Mouse (Mus musculus): Measurements from ENCODE around the gene Elp5. TPM values are rescaled to one million over a fixed set of nuclear protein-coding genes. Genes with fewer than 3 reads are reported as not detected.
"Not testable (repeated sequence)": the region's sequence is repeated elsewhere in the genome, so short reads cannot be mapped to it uniquely, and the experiment has no call there.

The Elp5 gene
- polyA plus RNA-seq, 1 experiment from 2014 or later, result 29.9 TPM

DNA sequence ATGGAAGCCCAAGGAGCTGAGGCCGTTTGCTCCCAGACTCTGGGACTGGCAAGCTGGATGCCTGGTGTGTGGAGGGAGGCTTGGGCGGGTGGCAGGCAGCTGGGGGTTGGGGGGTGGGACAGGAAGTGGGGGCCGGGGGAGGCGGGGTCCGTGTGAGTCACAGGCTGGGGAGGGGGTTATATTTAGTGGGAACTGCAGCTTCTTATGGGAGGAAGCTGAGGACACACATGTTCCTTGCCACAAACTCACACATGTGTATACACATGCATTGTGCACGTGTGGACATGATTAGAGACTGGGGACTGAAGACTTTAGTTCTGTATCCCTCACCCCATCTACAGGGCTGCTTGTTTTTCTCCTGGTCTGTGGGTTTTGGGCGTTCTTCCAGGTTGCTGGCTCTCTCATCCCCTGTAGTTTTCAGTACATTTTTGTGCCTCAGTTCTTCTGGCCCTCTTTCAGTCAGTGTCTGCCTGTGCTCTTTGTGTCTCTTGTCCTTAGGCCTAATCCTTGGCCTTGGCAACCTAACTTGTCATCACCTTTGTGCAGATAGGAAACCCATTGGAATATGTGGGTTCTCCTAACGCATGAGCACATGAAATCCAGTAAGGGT is 37.8 kb upstream of the Elp5 start:
- Histone ChIP-seq H3K27ac (no peak overlapping the region), H3K4me3 (ENCODE audit: inconsistent target) (no peak overlapping the region), H3K79me2 (ENCODE audit: inconsistent target) (peaks cover 10% of the 10 kb centered on the region; the same call in 1 of the 2 replicates), H3K36me3 (ENCODE audit: inconsistent target) (no peaks in the 10 kb centered on the region)
- WGBS (ENCODE audit: missing documents), result 24% methylated on average over 7 of the region's 8 CpGs

DNA sequence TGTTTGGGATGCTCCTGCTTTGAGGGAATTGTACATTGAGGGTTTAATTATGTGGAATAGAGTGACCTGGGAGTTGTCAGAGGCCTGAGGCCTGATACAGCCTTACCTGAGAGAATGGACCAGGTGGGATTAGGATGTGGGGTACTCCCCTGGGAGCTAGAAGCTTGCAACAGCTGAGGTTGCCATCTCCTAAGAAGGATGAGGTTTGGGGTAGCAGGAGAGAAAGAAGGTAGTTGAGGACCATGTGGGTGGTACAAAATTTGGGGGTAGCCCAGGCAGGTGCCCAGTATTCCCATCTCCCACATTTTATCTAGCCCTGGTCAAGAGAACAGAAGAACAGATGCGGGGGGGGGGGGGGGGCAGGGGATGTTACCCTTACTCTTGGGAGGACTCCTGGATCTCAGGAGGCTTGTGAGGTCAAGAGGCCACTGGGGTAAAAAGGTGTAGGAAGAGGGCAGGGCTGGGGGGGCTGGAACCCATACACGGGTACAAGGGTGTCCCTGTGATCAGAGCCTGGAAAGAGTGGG is 37.2 kb upstream of the Elp5 start:
- Histone ChIP-seq H3K4me3 (ENCODE audit: inconsistent target) (no peak overlapping the region), H3K27ac (no peak overlapping the region)
- WGBS (ENCODE audit: missing documents), result 38% methylated on average over 1 of the region's 2 CpGs

DNA sequence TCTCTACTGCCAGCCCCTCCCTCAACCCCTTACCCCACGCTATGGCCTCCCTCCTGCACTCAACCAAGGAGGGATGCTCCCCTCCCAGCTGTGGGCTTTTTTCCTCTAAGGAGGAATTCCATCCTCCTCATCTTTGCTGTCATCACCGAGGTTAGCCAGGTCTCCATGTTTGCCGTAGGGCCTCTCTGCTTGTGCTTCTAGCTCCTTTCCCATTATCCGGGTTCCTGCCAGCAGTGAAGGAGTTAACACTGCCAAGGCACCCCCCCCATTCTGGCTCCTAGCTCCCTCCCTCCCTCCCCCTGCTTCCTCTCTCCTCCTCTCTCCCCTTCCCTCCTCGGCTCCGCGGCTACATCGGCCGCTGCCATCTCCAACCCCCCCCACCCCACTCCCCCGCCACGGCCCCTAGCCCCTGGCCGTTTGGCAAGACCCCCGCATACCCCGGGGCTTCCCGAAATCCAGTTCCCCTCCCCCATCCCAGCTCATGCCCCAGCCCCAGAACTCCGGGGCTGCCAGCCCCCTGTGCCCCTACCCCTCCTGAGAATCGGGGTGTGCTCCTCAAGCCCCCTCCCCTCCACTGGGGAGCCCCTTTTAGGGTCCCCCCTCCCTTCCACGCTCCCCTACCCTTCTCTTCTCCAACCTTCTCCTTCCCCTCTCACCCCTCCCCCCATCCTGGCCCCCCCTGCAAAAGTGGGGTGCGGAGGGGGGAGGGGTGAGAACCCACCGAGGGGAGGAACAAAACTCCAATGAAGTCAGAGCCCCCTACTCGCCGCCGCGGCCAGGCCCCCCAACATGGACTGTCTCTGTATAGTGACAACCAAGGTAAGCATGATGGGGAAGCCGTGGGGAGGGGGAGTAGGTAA is 36.0 kb upstream of the Elp5 start:
- H3K79me2 ChIP-seq (ENCODE audit: inconsistent target), result peaks cover 10% of the 10 kb centered on the region; the same call in 1 of the 2 replicates
- H3K27ac ChIP-seq, result no peak overlapping the region; the same call in 1 of the 2 replicates
- H3K4me3 ChIP-seq (ENCODE audit: inconsistent target), result peak overlapping the region; percentile 42
- WGBS (ENCODE audit: missing documents), result 4% methylated on average over 16 of the region's 25 CpGs
- peaks cover 1% of the 10 kb centered on the region; the same call in 1 of the 2 replicates for H3K36me3 ChIP-seq (ENCODE audit: inconsistent target)

More for the DNA sequence above, 37.2 kb upstream of the Elp5 start:
- Histone ChIP-seq H3K36me3 (ENCODE audit: inconsistent target) (no peaks in the 10 kb centered on the region), H3K79me2 (ENCODE audit: inconsistent target) (peaks cover 10% of the 10 kb centered on the region; the same call in 1 of the 2 replicates)

DNA sequence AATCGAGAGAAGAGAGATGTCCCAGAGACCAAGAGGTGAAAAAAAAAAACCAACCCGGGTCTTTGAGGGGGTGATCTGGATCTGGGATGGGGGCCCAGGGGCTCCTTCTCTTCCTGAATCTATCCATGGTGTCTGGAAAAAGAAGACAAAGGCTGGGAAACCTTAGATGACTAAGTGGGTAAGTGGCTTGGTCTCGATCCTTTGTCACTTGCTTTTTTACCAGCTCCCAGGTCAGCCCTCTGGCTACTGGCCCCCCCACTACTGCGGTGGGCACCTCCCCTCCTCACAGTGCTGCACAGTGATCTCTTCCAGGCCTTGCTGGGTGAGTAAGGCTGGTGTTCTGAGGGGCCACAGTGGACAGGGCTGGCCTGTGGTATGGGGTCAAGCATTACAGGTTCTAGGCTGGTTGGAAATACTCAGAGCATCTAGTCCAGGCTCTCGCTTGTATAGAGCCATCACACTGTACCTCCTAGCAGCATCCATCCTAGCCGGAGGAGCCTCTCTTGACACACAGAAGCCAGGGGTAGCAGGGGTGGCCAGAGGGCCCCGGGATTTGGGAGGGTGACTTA is 35.0 kb upstream of the Elp5 start:
- no peak overlapping the region for H3K27ac ChIP-seq
- peaks cover 12% of the 10 kb centered on the region for H3K36me3 ChIP-seq (ENCODE audit: inconsistent target)
- no peak overlapping the region for H3K4me3 ChIP-seq (ENCODE audit: inconsistent target)
- 74% methylated on average over 6 of the region's 7 CpGs for WGBS (ENCODE audit: missing documents)
- H3K79me2 ChIP-seq (ENCODE audit: inconsistent target), result peaks cover 10% of the 10 kb centered on the region; the same call in 1 of the 2 replicates

DNA sequence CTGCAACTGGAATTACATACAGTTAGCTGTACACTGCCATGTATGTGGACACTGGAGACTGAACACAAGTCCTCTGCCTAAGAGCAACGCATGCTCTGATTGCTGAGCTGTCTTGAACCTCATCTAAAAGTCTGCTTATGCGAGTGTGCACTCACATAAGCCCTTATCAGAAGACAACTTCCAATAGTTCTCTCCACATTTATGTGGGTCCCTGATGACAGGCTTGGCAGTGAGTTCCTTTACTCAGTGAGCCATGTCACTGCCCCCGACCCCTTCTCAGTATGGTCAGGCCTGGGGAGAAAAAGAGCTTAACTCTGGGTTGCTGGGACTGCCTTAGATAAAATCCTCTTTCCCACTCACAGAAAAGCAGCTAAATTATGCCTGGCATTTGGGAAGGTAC is 34.4 kb upstream of the Elp5 start, which contains the start of gene Dlg4:
Dlg4 (plus strand) TSS at position 274 of the 400 bp plus-strand sequence.
- Histone ChIP-seq H3K36me3 (ENCODE audit: inconsistent target) (peaks cover 18% of the 10 kb centered on the region), H3K4me3 (ENCODE audit: inconsistent target) (no peak within 1 kb of the TSS), H3K79me2 (ENCODE audit: inconsistent target) (peaks cover 10% of the 10 kb centered on the region; the same call in 1 of the 2 replicates), H3K27ac (no peak within 1 kb of the TSS; the same call in 1 of the 2 replicates)
- WGBS (ENCODE audit: missing documents), result 97% methylated on average over 3 of the region's 3 CpGs

DNA sequence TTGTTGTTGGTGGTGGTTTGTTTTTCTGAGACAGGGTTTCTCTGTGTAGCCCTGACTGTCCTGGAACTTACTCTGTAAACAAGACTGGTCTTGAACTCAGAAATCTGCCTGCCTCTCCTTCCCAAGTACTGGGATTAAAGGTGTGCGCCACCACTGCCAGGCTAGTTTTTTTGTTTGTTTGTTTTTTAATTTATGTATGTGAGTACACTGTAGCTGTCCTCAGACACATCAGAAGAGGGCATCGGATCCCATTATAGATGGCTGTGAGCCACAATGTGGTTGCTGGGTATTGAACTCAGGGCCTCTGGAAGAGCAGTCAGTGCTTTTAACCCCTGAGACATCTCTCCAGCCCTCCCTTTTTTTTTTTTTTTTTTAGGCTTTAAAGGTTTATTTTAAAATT is 33.9 kb upstream of the Elp5 start:
- 89% methylated on average over 2 of the region's 2 CpGs for WGBS (ENCODE audit: missing documents)
- not testable (repeated sequence) for H3K4me3 ChIP-seq (ENCODE audit: inconsistent target); H3K27ac ChIP-seq
- Histone ChIP-seq H3K79me2 (ENCODE audit: inconsistent target) (peaks cover 10% of the 10 kb centered on the region; the same call in 1 of the 2 replicates), H3K36me3 (ENCODE audit: inconsistent target) (peaks cover 23% of the 10 kb centered on the region)

DNA sequence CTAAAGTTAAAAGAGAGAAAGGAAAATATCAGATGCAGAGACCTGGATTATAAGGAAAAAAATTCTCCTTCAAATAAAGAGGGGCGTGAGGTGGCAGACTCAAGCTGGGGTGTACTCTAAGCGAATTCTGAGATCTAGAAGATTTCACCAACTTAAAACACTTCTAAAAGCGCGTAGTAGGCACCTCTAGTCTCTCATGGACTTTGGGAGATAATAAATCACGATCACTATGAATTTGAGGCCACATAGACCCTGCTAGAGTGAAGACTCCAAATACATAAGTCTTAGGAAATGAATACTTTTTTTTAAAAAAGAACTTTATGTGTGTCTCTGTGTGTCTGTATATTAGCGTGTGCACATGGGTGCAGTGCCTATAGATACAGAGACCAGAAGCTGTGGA is 33.4 kb upstream of the Elp5 start:
- peaks cover 28% of the 10 kb centered on the region for H3K36me3 ChIP-seq (ENCODE audit: inconsistent target)
- H3K4me3 ChIP-seq (ENCODE audit: inconsistent target), result peak overlapping the region; percentile 56; the same call in 1 of the 2 replicates
- no peak overlapping the region for H3K27ac ChIP-seq
- peaks cover 10% of the 10 kb centered on the region; the same call in 1 of the 2 replicates for H3K79me2 ChIP-seq (ENCODE audit: inconsistent target)
- WGBS (ENCODE audit: missing documents), result 71% methylated on average over 6 of the region's 6 CpGs

DNA sequence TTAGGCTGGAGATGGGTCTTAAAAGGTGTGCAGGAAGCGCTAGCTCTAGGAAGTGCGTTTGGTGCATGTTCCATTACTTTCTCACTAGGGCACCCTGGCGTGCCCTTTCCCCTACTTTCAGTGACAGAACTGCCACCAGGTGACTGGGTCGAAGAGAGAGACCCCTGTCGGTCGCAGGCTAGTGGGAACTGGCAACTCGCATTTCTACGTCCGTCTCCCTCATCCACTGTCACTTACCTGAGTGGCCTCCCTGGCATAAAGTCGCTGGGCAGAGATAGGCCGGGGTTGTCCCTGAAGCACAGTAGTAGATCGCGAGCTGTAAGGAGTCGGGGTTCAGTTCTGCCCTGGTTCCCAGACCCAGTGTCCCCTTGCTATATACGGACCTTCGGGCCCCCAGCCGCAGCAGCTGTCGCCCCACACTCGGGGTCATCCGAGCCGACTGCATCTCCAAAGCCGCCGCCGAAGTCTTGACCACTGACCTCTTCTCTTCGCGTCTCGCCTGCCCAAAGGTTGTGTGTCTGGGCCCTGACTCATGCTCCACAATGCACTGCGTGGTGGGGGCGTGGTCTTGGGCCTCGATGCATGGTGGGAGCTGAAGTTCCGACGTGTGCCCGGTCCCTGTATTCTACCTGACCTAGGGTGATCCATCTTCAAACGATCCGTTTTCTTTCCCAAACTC is 32.7 kb upstream of the Elp5 start, which contains the start of gene Acadvl:
Acadvl (minus strand) TSS at position 532 of the 679 bp plus-strand sequence.
- peak within 1 kb of the TSS; percentile 56 for H3K4me3 ChIP-seq (ENCODE audit: inconsistent target)
- peaks cover 34% of the 10 kb centered on the region for H3K36me3 ChIP-seq (ENCODE audit: inconsistent target)
- H3K79me2 ChIP-seq (ENCODE audit: inconsistent target), result peaks cover 10% of the 10 kb centered on the region; the same call in 1 of the 2 replicates
- WGBS (ENCODE audit: missing documents), result under 1% methylated on average over 35 of the region's 35 CpGs
- H3K27ac ChIP-seq, result peak within 1 kb of the TSS; percentile 22; the same call in 1 of the 2 replicates

DNA sequence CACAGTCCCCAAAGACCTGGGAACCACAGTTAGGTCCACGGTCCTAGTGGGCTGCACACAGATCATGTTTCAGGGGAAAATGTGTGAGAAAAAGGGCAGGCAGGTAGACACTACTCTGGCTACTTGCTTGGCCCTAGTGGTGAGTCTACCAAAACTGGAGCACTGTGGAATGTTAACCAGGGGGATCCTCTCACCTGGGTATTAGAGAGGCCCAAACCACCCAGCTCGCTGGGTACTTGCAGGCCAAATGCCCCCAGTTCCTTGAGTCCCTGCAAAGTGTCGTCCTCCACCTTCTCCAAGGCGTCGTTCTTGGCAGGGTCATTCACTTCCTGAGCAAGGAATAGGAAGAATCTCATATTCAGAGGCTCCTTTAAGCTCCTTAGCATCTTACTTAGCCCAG is 31.7 kb upstream of the Elp5 start:
- Histone ChIP-seq H3K36me3 (ENCODE audit: inconsistent target) (peaks cover 44% of the 10 kb centered on the region), H3K4me3 (ENCODE audit: inconsistent target) (no peak overlapping the region), H3K27ac (no peak overlapping the region), H3K79me2 (ENCODE audit: inconsistent target) (peaks cover 7% of the 10 kb centered on the region; the same call in 1 of the 2 replicates)
- WGBS (ENCODE audit: missing documents), result 82% methylated on average over 5 of the region's 5 CpGs

DNA sequence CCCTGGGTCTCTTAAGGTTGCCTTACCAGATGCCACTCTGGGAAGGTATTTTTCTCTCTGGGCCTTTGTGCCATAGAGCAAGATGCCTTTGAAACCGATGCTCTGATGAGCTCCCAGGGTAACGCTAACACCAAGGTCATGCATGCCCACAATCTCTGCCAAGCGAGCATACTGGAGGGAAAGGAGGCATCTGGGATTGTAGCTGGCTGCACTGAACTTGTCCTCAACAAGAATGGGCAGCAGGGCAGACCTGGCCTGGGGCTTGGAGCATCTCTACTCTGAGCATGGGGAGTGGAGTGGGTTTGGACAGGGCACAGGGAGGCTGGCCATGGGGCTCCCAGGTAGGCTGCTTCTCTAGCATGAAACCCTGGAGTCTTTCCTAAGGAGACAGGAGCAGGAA is 31.1 kb upstream of the Elp5 start:
- no peak overlapping the region for H3K27ac ChIP-seq
- WGBS (ENCODE audit: missing documents), result 97% methylated on average over 3 of the region's 3 CpGs
- peaks cover under 1% of the 10 kb centered on the region; the same call in 1 of the 2 replicates for H3K79me2 ChIP-seq (ENCODE audit: inconsistent target)
- H3K4me3 ChIP-seq (ENCODE audit: inconsistent target), result no peak overlapping the region
- H3K36me3 ChIP-seq (ENCODE audit: inconsistent target), result peaks cover 50% of the 10 kb centered on the region

DNA sequence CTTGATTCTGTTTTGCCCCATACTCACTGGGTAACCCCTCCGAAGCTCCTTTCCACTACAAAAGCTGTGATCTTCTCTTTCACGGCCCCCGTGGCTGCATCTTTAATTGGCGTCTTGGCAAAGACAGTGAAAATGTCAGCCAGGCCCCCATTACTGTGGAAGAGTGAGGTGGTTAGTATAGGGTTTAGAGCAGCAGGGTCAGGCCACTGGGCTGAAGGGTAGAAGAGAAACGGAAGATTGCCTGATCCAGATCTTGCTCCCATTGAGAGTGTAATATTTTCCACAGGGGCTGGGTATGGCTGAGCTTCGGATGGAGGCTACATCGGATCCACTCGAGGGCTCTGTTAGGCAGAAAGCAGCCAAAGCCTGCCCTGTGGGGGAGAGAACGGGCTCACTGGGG is 30.6 kb upstream of the Elp5 start:
- WGBS (ENCODE audit: missing documents), result 94% methylated on average over 9 of the region's 9 CpGs
- no peak overlapping the region for H3K27ac ChIP-seq

DNA sequence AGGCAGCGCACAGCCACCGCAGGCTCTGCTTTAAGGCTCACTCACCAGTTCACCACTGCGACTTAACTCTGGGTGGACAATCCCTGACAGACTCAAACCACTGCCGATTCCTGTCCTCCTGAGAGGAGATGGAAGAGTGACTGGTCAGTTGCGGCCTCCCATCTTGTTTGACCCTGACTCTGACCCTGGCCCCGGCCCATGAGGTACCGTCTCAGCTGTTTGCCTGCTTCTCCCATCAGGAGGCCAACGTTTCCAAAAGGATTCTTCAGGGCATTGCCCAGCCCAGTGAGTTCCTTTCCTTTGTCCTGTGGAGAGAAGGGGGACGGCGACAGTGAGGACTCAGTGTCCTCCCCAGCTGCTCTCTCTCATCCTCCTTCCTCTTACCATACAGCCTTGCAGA is 28.6 kb upstream of the Elp5 start:
- H3K79me2 ChIP-seq (ENCODE audit: inconsistent target), result no peaks in the 10 kb centered on the region
- no peak overlapping the region for H3K27ac ChIP-seq
- no peak overlapping the region for H3K4me3 ChIP-seq (ENCODE audit: inconsistent target)
- H3K36me3 ChIP-seq (ENCODE audit: inconsistent target), result peaks cover 74% of the 10 kb centered on the region
- WGBS (ENCODE audit: missing documents), result 90% methylated on average over 10 of the region's 10 CpGs

More for the DNA sequence above, 30.6 kb upstream of the Elp5 start:
- Histone ChIP-seq H3K36me3 (ENCODE audit: inconsistent target) (peaks cover 54% of the 10 kb centered on the region), H3K79me2 (ENCODE audit: inconsistent target) (no peaks in the 10 kb centered on the region; the same call in 1 of the 2 replicates), H3K4me3 (ENCODE audit: inconsistent target) (no peak overlapping the region)

DNA sequence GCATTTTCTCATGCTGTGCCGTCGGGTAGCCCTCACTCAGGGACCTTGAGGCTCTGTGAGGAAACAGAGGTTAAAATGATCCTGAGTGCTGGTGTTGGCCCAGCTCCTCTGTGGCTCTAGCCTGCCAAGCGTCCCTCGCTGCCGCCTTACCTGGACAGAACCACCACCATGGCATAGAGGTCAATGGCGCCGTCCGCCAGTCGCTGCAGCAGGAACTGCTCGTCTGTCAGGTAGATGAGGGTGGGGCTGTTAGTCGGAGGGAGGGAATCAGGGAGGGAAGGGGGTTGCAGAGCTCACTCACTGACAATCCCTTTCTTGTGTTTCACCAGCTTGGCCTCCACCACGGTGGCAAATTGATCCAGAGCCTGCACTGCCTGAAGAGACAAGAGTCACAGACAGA is 28.2 kb upstream of the Elp5 start:
- Histone ChIP-seq H3K36me3 (ENCODE audit: inconsistent target) (peaks cover 76% of the 10 kb centered on the region), H3K4me3 (ENCODE audit: inconsistent target) (no peak overlapping the region), H3K27ac (no peak overlapping the region), H3K79me2 (ENCODE audit: inconsistent target) (peaks cover under 1% of the 10 kb centered on the region; the same call in 1 of the 2 replicates)
- WGBS (ENCODE audit: missing documents), result 93% methylated on average over 12 of the region's 12 CpGs

DNA sequence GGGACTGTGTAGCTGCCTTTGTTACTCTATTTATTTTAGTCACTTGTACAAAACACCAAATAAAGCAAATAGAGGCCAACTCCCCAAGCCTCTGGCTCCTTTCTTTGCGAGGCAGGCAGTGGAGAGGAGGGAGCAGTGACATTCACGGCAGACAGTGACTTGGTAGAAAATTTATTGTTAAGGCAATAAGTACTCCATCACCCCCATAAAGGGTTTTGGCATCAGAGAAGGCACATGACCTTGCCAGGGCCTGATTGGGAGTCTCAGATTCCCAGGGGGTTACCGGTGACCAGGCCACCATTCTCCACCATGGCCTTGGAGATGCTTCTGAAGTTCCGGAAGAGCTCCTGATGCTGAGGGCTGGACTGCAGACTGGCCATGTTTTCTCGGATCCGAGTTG is 27.7 kb upstream of the Elp5 start:
- peaks cover 5% of the 10 kb centered on the region; the same call in 1 of the 2 replicates for H3K79me2 ChIP-seq (ENCODE audit: inconsistent target)
- 98% methylated on average over 5 of the region's 6 CpGs for WGBS (ENCODE audit: missing documents)
- no peak overlapping the region for H3K27ac ChIP-seq
- H3K4me3 ChIP-seq (ENCODE audit: inconsistent target), result no peak overlapping the region
- H3K36me3 ChIP-seq (ENCODE audit: inconsistent target), result peaks cover 76% of the 10 kb centered on the region

Measured in macrophage (primary cell).